Mouse (Mus musculus): ENCODE results near the gene Acadsb. TPM values are rescaled to one million over a fixed set of nuclear protein-coding genes. Genes with fewer than 3 reads are reported as not detected.
"Not testable (repeated sequence)": the region's sequence is repeated elsewhere in the genome, so short reads cannot be mapped to it uniquely, and the experiment has no call there.

Gene Acadsb
- 98.6 and 99.7 TPM in 2 replicates for polyA plus RNA-seq (2015; fragmentation: Nextera tagmentation; extraction: Ambion mirVana)

- peaks cover 36% of the 10 kb centered on the region for H3K4me1 ChIP-seq (replicated peaks)
- H3K4me2 ChIP-seq, result peak within 1 kb of the TSS; percentile 72
- H3K4me3 ChIP-seq, result peak within 1 kb of the TSS; percentile 96
- peak within 1 kb of the TSS; percentile 90 for H3K27ac ChIP-seq
- no peaks in the 10 kb centered on the region for H3K27me3 ChIP-seq
- H3K9ac ChIP-seq, result peak within 1 kb of the TSS; percentile 97
- H3K9me3 ChIP-seq, result no peaks in the 10 kb centered on the region
- peak; percentile 98 for ATAC-seq (ENCODE audit: low FRiP score)
- WGBS, result under 1% methylated on average over 42 of the region's 42 CpGs
- H3K36me3 ChIP-seq, result no peaks in the 10 kb centered on the region
These were observed at the start of gene Acadsb, which contains the start of gene Ikzf5 for GRCm38 (mm10) chr7:131410416-131411058. Gene Acadsb (plus strand): TSS chr7:131410601. Gene Ikzf5 (minus strand): TSS chr7:131410521.

- peak overlapping the region; percentile 86 for H3K4me3 ChIP-seq
- 0 out of 2 replicates have a peak, but pooled peaks cover 12% of the 10 kb centered on the region for H3K27me3 ChIP-seq
- under 1% methylated on average over 35 of the region's 35 CpGs for WGBS
- peak; percentile 88 for ATAC-seq (ENCODE audit: low FRiP score)
- H3K36me3 ChIP-seq, result peaks cover 19% of the 10 kb centered on the region
- H3K9ac ChIP-seq, result peak overlapping the region; percentile 90
- H3K4me2 ChIP-seq, result peak overlapping the region; percentile 85
- H3K27ac ChIP-seq, result peak overlapping the region; percentile 90
- H3K4me1 ChIP-seq (replicated peaks), result peaks cover 17% of the 10 kb centered on the region
- H3K9me3 ChIP-seq, result no peaks in the 10 kb centered on the region
These were observed 48.2 kb upstream of the Acadsb start for GRCm38 (mm10) chr7:131362269-131362614.

- H3K4me1 ChIP-seq (replicated peaks), result peaks cover 17% of the 10 kb centered on the region
- H3K9me3 ChIP-seq, result no peaks in the 10 kb centered on the region
- H3K36me3 ChIP-seq, result peaks cover 15% of the 10 kb centered on the region
- H3K9ac ChIP-seq, result peak within 1 kb of the TSS; percentile 90
- under 1% methylated on average over 55 of the region's 55 CpGs for WGBS
- peak within 1 kb of the TSS; percentile 86 for H3K4me3 ChIP-seq
- peak within 1 kb of the TSS; percentile 85 for H3K4me2 ChIP-seq
- 0 out of 2 replicates have a peak, but pooled peaks cover 12% of the 10 kb centered on the region for H3K27me3 ChIP-seq
- peak; percentile 98 for ATAC-seq (ENCODE audit: low FRiP score)
- H3K27ac ChIP-seq, result peak within 1 kb of the TSS; percentile 91
These were observed 47.6 kb upstream of the Acadsb start, which contains the start of gene 2310057M21Rik for GRCm38 (mm10) chr7:131362615-131363300. Gene 2310057M21Rik (minus strand): TSS chr7:131362759.

GRCm38 (mm10) chr7:131364131-131364530 lies 46.3 kb upstream of the Acadsb start:
- no peak overlapping the region for H3K27ac ChIP-seq
- no peak overlapping the region for H3K4me2 ChIP-seq
- H3K36me3 ChIP-seq, result peaks cover 2% of the 10 kb centered on the region; the same call in 1 of the 2 replicates
- H3K9ac ChIP-seq, result no peak overlapping the region
- no peaks in the 10 kb centered on the region for H3K9me3 ChIP-seq
- 0 out of 2 replicates have a peak, but pooled peaks cover 15% of the 10 kb centered on the region for H3K27me3 ChIP-seq
- H3K4me1 ChIP-seq (replicated peaks), result peaks cover 17% of the 10 kb centered on the region
- no peak overlapping the region for H3K4me3 ChIP-seq
- WGBS, result 96% methylated on average over 8 of the region's 8 CpGs
- no peak for ATAC-seq (ENCODE audit: low FRiP score)

- H3K9me3 ChIP-seq, result no peaks in the 10 kb centered on the region
- 0 out of 2 replicates have a peak, but pooled peaks cover 6% of the 10 kb centered on the region for H3K27me3 ChIP-seq
- H3K27ac ChIP-seq, result peak within 1 kb of the TSS; percentile 93
- WGBS, result 5% methylated on average over 47 of the region's 47 CpGs
- H3K4me2 ChIP-seq, result peak within 1 kb of the TSS; percentile 66
- peaks cover 3% of the 10 kb centered on the region; the same call in 1 of the 2 replicates for H3K36me3 ChIP-seq
- peaks cover 13% of the 10 kb centered on the region for H3K4me1 ChIP-seq (replicated peaks)
- ATAC-seq (ENCODE audit: low FRiP score), result peak; percentile 96
- H3K4me3 ChIP-seq, result peak within 1 kb of the TSS; percentile 72
- H3K9ac ChIP-seq, result peak within 1 kb of the TSS; percentile 92
These were observed 39.5 kb upstream of the Acadsb start, which contains the start of gene Pstk for GRCm38 (mm10) chr7:131370648-131371469. Gene Pstk (plus strand): TSS chr7:131371141.

GRCm38 (mm10) chr7:131371470-131371860 lies 38.9 kb upstream of the Acadsb start:
- Histone ChIP-seq H3K4me1 (replicated peaks) (peaks cover 13% of the 10 kb centered on the region), H3K36me3 (peaks cover 3% of the 10 kb centered on the region; the same call in 1 of the 2 replicates), H3K4me2 (peak overlapping the region; percentile 66), H3K9me3 (no peaks in the 10 kb centered on the region), H3K27me3 (0 out of 2 replicates have a peak, but pooled peaks cover 6% of the 10 kb centered on the region), H3K9ac (peak overlapping the region; percentile 92), H3K27ac (peak overlapping the region; percentile 93), H3K4me3 (peak overlapping the region; percentile 72)
- ATAC-seq (ENCODE audit: low FRiP score), result no peak
- WGBS, result 9% methylated on average over 9 of the region's 9 CpGs

GRCm38 (mm10) chr7:131371880-131372651 lies 38.3 kb upstream of the Acadsb start:
- no peak for ATAC-seq (ENCODE audit: low FRiP score)
- 78% methylated on average over 9 of the region's 9 CpGs for WGBS
- Histone ChIP-seq H3K4me3 (peak overlapping the region; percentile 72), H3K27ac (no peak overlapping the region), H3K9ac (peak overlapping the region; percentile 92), H3K36me3 (peaks cover 3% of the 10 kb centered on the region; the same call in 1 of the 2 replicates), H3K27me3 (0 out of 2 replicates have a peak, but pooled peaks cover 6% of the 10 kb centered on the region), H3K9me3 (no peaks in the 10 kb centered on the region), H3K4me1 (replicated peaks) (peaks cover 13% of the 10 kb centered on the region), H3K4me2 (peak overlapping the region; percentile 66)

GRCm38 (mm10) chr7:131391761-131392160 lies 18.6 kb upstream of the Acadsb start:
- not testable (repeated sequence) for H3K4me2 ChIP-seq; H3K4me1 ChIP-seq (replicated peaks); H3K27ac ChIP-seq; H3K9me3 ChIP-seq; ATAC-seq (ENCODE audit: low FRiP score); H3K27me3 ChIP-seq; H3K4me3 ChIP-seq; H3K9ac ChIP-seq
- peaks cover 43% of the 10 kb centered on the region for H3K36me3 ChIP-seq
- WGBS, result 88% methylated on average over 7 of the region's 7 CpGs

GRCm38 (mm10) chr7:131409321-131409987 lies 947 bp upstream of the Acadsb start:
- Histone ChIP-seq H3K9ac (peak overlapping the region; percentile 97), H3K9me3 (no peaks in the 10 kb centered on the region), H3K4me1 (replicated peaks) (peaks cover 36% of the 10 kb centered on the region), H3K27ac (peak overlapping the region; percentile 90; the same call in 1 of the 2 replicates), H3K36me3 (no peaks in the 10 kb centered on the region), H3K4me3 (peak overlapping the region; percentile 96), H3K27me3 (no peaks in the 10 kb centered on the region), H3K4me2 (peak overlapping the region; percentile 72)
- WGBS, result 8% methylated on average over 16 of the region's 16 CpGs
- ATAC-seq (ENCODE audit: low FRiP score), result peak; percentile 21

- Histone ChIP-seq H3K9me3 (no peaks in the 10 kb centered on the region), H3K4me2 (peak overlapping the region; percentile 72), H3K36me3 (no peaks in the 10 kb centered on the region), H3K4me3 (peak overlapping the region; percentile 96), H3K27me3 (no peaks in the 10 kb centered on the region), H3K27ac (peak overlapping the region; percentile 90), H3K9ac (peak overlapping the region; percentile 97), H3K4me1 (replicated peaks) (peaks cover 36% of the 10 kb centered on the region)
- under 1% methylated on average over 38 of the region's 38 CpGs for WGBS
- peak; percentile 79 for ATAC-seq (ENCODE audit: low FRiP score)
These were observed 414 bp upstream of the Acadsb start for GRCm38 (mm10) chr7:131409988-131410385.

Measured in hindbrain, embryonic 13.5 days (tissue).